Mouse (Mus musculus) monocyte, adult 5-6 weeks (primary cell): ENCODE measurements around the gene Pde12. TPM values are rescaled to one million over a fixed set of nuclear protein-coding genes. Genes with fewer than 3 reads are reported as not detected.
"Not testable (repeated sequence)": the region's sequence is repeated elsewhere in the genome, so short reads cannot be mapped to it uniquely, and the experiment has no call there.

Experiments
- ATAC-seq: fragments of 153-309, 156-312 bp; replicated peaks from 2 replicates; pipeline ENCODE4 v1.8.0; 2017; ENCODE audit warnings: mild to moderate bottlenecking; ENCODE audit not compliant: low TSS enrichment, insufficient number of reproducible peaks, severe bottlenecking, poor library complexity, low FRiP score
- total RNA-seq: library from RNA; stranded (forward); fragments of 200-1000, 200-491, 200-594 nt; gene quantifications from 3 replicates; pipeline ENCODE4 v1.2.3, GENCODE M21; 2017

The Pde12 gene
- 8.6 to 12.8 TPM (median 10.5 TPM) in 3 replicates for total RNA-seq

DNA sequence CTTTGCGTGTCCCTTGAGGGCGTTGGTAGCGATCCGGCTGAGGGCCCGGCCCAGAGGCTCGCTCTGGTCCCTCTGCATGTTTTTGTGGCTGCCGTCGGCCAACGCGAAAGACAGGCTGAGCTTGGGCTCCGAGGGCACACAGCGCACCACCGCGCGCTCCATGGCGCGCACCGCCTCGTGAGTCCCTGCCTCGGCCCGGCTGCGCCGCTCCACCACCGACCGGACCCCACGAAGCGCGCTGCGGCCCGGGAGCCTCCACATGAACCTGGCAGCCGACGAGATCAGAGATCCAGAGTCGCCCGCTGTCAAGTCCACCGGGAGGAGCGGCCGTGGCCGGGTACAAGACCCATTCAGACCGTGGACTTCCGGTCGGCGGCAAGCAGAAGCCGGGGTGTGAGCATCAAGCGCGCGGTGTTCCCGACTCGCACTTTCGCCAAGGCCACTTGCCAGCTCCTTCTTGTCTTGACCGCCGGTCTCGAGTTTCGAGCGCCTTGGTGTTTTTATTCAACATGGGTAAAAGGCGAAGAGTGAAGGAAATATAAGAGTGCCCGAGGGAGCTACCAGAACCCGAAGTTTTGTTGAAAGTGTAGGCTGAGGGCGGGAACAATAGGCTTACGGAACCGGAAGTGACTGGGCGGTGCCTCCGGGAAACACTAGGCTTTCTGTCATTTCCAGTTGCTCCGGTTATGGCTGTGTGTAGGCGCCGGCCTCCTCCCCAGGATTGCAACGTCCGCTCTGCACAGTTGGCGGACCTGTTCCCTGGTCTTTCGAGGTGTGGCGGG lies at the start of gene Pde12:
Pde12 (minus strand) TSS at position 592 of the 782 bp plus-strand sequence.
- ATAC-seq = peak; percentile 84

GRCm38 (mm10) chr14:26705246-26705645 lies 35.6 kb upstream of the Pde12 start:
- ATAC-seq = not testable (repeated sequence)

DNA sequence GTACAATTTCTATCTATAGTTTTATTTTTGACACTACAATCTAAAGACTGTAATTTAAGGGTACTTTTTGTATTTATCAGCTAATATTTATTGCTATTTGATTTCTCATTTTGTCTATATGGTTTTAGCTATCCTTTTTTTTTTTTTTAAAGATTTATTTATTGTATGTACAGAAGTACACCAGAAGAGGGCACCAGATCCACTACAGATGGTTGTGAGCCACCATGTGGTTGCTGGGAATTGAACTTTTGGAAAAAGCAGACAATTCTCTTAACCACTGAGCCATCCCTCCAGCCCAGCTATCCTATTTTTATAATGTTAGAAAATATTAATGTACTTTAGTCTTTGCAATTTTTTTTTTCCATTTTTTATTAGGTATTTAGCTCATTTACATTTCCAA lies 28.2 kb upstream of the Pde12 start:
- ATAC-seq = no peak

DNA sequence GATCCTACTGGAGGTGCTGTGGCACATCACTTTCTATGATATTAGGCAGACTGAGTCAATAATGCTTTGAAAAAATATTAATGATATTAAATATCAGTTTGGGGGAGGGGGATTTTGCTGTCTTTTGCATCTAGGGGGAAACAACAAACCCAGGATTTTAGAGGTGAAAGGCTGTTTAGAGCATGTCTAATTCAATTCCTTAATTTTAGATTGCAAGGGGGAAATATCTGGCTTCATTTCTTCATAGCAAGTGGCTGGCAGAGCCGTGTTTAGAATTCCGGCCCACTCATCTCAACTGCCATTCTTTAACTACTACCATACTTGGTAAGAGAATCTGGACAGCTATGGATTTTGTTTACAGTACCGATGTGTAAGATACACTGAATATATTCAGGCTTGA lies 23.3 kb upstream of the Pde12 start, which contains the start of gene Dnah12:
Dnah12 (plus strand) TSS at position 301 of the 400 bp plus-strand sequence.
- no peak for ATAC-seq

DNA sequence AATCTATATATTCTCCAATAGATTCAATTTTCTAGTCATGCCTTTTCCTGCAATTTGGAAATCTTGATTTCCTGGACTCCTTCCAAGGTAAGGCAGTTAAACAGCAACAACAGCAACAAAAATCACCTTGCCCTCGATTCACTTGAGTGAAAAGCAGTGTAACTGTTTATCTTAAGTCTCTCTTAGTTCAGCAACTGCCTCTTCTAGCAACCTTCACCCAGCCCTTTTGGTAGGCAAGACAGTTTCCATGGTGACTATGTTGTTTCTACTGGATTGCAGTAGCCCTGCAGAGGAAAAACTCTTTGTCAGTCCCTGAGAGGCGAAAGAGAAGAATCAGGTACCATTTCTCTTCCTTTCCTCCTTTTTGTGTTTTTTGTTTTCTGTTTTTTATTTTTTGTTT lies 21.7 kb upstream of the Pde12 start:
- no peak for ATAC-seq

- no peak for ATAC-seq
Observed at GRCm38 (mm10) chr14:26690727-26691126, 21.0 kb upstream of the Pde12 start.

DNA sequence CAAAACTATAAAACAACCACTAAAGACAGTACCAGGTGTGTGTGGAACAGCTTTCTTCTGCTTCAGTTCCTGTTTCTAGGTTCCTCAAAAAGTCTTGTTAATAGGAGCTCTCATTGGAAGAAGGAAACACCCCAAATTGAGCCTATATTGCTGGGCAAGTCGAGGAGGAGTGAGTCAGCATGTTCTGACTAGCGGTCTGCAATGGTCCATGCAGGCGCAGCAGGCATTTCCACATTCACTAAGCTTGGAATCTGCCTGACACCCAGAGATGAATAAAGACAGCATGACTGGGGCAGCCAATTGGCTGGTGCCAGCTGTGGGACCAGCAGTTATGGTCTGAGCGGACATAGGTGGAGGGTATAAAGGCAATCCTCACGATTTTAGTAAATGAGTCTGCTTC lies 6.1 kb upstream of the Pde12 start:
- peak; percentile 87 for ATAC-seq

DNA sequence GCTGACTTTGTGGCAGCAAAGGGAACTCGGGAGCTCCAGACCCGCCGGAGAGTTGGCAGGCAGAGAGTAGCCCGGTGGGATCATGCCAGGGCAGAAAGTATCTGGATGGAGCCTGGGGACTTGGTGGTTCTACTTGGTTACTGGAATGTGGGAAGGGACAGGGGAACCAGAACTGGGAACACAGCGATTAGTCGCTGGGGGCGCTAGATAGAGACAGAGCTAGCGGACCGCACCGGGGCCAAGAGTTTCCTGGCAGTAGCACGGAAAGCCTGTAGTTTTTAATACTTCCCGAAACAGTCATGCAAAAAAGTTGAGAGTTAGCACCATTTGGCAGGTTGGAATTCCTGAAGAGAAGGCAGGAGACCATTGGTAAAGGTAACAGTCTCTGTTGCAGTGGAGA lies 5.7 kb upstream of the Pde12 start:
- peak; percentile 47; the same call in 1 of the 2 replicates for ATAC-seq

DNA sequence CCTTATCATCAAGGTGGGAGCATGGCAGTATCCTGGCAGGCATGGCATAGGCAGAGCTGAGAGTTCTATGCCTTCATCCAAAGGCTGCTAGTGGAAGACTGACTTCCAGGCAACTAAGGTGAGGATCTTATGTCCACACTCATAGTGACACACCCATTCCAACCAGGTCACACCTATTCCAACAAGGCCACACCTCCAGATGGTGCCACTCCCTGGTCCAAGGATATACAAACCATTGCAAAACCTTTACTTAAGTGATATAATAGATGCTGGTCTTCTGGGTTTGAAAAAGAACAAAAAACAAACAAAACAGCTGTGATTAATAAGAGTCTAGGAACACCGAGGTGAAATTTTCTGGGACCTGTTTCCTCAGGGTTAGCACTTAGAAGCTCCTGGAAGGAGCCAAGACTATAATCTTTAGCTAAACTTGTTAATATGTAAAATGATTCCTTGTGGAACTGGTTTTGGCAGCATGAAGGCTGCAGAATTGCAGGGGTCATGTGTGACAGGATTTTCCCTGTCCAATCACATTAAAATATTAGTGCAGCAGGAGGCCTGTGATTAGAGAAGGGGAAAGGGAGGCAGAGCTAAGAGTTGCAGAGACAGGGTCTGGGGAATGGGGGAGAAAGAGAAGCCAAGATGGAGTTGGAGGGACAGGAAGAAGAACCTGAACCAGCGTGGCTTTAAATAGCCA lies 4.9 kb upstream of the Pde12 start:
- ATAC-seq = not testable (repeated sequence)

DNA sequence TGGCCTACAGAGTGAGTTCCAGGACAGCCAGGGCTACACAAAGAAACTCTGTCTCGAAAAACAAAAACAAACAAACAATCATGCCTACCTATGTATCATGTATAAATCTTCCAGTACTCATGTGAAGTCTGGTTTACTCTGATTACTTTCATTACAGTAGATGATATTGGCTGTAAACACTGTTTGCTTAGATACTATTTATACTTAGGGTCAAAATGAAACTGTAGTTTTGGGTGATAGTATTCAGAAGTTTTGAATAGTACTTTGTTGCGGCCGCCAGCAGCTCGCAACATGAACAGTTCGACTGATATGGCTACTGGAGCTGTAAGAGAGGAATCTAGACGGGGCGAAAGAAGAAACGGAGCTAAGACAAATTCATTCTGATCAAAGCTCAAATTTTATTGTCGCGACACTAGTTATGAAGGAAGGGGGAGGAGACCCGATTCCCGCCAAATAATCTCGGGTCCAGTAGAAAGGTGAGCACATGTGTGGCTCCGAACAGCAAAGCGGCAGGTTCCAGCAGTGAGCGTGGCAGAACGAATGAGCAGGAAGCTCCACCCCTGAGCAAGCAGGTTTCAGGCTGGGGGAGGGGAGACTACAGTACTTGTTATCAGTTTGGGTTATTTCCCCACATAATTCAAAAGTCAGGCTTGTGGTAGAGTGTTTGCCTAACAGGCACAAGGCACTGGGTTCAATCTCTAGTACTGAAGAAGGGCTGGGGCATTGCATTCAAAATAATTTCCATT lies 2.4 kb upstream of the Pde12 start:
- ATAC-seq = not testable (repeated sequence)

DNA sequence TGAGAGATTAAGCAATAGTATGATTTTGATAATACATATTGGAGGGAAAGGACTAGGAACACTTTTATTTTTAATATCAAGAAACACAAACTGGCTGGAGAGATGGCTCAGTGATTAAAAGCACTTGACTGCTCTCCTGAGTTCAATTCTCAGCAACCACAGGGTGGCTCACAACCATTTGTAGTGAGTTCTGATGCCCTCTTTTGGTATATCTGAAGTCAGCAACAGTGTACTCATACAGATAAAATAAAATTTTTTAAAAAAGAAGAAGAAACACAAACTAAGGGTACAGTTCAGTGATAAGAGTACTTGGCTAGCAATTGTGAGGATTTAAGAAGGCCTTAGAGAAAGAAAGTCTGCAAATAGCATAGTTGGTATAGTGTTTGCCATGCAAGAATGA lies 1.3 kb upstream of the Pde12 start:
- ATAC-seq = no peak

DNA sequence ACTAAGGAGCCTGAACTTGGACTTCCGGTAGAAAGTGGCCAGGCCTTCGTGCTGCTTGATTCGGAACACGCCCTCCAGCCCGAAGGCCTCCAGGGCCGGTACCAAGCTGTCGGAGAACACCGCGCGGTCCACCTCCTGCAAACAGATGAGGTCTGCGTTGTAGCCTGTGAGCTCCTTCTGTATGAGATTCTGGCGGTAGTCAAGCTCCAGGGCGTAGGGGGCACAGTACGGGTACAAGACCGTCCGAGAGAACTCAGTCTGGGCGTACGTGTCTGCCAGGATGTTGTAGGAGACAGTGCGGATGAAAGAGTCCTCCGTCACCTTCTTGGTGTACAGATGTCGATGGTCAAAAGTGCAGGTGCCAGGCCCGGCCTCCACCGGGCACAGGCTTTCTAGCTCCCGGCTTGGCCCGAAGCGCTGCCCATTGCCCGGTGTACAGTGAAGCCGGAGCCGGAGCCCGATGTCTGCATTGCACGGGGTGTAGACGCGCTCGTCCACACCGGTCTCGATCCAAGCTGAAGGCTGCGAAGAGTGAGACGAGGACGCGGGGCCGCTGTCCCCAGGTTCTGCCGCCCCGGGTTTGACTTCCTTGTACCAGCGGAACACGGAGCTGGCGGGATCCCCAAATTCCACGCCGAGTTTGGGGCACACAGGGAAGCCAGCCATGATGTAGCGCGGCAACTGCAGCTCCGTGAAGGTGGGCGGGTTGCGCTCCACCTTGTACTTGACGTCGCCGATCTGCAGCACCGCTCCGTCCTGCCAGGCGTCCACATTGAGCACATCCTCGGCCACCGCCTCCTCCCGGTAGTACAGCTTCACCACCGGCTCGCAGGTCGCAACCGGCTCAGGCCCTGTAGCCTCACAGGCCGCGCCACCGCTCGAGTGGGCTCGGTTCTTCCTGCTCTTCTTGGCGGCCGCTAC lies 1.1 kb downstream of the Pde12 start:
- ATAC-seq = peak; percentile 18

DNA sequence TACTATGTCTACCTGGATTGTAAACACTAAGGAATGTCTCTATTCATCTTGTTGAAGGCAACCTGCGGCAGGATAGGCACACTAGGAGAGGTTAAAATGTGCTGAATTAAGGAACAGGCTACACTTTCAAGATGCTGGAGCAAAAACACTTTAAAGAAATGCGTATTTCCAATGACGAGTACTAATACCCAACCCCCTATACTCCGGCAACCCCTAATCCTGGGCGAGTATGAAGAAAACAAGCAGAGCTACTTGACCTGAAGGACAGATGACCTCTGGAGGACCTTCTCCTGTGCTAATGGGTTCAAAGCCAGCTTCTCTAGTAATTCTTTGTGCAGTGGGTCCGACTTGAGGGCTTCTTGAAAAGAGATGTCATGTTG lies 1.7 kb downstream of the Pde12 start:
- no peak for ATAC-seq

DNA sequence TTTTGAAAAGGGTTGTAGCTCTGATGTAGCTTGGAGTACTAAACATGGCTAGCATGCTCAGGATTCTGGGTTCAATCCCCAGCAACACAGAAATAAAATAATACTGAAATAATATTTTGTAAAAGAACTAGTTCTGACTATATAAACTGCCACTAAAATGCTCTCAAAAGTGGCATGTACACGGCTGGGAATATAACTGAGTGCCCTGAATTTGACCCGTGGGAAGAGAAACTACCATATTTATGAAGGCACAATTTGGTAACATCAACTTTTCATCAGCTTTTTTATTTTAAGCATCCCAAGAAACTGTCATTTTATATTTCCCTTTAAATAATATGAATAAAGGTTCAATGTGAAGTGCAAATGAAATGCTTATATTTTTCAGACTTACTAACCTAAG lies 5.8 kb downstream of the Pde12 start:
- ATAC-seq = no peak

- no peak for ATAC-seq
Observed at GRCm38 (mm10) chr14:26662488-26662887, 7.2 kb downstream of the Pde12 start.

- no peak for ATAC-seq
Observed at GRCm38 (mm10) chr14:26662016-26662415, 7.7 kb downstream of the Pde12 start.

GRCm38 (mm10) chr14:26660233-26660632 lies 9.4 kb downstream of the Pde12 start:
- no peak for ATAC-seq

DNA sequence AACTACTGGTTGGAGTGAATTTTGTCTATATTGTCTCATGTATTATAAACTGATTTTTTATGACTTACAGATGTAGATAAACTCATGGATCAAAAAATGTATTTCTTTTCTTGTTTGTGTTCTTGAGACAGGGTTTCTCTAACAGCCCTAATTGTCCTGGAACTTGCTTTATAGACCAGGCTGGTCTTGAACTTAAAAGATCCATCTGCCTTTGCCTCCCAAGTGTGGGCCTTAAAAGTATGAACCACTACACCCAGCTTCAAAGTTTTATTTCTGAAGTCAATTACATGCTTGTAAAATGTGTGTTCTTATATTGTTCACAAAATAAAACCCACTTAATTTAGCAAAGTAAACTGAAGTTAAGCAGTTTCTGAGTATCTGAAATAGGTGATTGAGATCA lies 11.5 kb downstream of the Pde12 start:
- no peak for ATAC-seq
